Mouse (Mus musculus): Measurements from ENCODE around the gene Bbox1. TPM values are rescaled to one million over a fixed set of nuclear protein-coding genes. Genes with fewer than 3 reads are reported as not detected.

Gene Bbox1
- total RNA-seq, 2 experiments from 2014 or later: 0.12 to 0.14 TPM

DNA sequence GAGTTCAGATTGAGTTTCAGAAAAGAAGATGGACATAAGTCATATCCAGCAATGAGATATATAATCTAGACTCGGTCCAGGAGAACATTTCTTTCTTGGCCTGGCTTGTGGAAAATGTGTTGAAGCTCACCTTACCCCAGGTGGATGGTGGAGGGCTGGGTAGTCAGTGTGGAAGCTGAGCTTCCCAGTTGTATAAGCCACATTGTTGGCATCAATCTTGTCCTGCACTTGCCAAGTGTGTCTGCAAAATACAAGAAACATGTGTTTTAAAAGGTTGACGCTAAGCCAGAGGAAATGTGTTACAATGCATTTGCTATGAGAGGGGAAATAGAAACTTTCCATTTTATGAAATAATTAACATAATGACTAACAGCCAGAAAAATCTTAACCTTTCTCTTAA lies 38.9 kb downstream of the Bbox1 start:
- intact Hi-C loops (cut with DNase I): no loop called here
- peak; percentile 18 to 22 for DNase-seq

DNA sequence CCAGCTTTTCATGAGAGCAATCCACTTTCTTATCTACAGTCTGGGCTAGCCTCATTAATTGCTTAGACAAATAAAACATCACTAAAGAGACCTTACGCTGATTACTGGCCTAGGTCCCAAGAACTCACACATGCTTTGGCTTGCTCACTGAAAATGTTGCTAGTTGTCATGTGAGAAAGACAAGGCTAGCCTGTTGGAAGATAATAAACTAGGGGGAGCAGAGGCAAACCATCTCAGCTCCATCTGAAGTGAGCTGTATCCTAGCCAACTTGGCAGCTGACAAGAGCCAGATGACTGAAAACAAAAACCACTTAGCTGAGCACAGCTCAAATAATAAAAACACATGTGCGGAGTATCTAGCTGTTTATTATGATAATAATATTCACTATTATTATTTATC lies 40.2 kb downstream of the Bbox1 start:
- intact Hi-C loops (cut with DNase I): no loop called here
- peak; percentile 42 to 53 for DNase-seq

GRCm38 (mm10) chr2:110269281-110269680 lies 45.1 kb downstream of the Bbox1 start:
- intact Hi-C loops (cut with DNase I): no loop called here
- DNase-seq: peak; percentile 55 to 61

- intact Hi-C loops (cut with DNase I): no loop called here
- no peak for DNase-seq
Measured at GRCm38 (mm10) chr2:110232252-110232651, 82.1 kb downstream of the Bbox1 start.

- intact Hi-C loops (cut with DNase I): no loop called here
- no peak for DNase-seq
Measured at GRCm38 (mm10) chr2:110230753-110231152, 83.6 kb downstream of the Bbox1 start.

DNA sequence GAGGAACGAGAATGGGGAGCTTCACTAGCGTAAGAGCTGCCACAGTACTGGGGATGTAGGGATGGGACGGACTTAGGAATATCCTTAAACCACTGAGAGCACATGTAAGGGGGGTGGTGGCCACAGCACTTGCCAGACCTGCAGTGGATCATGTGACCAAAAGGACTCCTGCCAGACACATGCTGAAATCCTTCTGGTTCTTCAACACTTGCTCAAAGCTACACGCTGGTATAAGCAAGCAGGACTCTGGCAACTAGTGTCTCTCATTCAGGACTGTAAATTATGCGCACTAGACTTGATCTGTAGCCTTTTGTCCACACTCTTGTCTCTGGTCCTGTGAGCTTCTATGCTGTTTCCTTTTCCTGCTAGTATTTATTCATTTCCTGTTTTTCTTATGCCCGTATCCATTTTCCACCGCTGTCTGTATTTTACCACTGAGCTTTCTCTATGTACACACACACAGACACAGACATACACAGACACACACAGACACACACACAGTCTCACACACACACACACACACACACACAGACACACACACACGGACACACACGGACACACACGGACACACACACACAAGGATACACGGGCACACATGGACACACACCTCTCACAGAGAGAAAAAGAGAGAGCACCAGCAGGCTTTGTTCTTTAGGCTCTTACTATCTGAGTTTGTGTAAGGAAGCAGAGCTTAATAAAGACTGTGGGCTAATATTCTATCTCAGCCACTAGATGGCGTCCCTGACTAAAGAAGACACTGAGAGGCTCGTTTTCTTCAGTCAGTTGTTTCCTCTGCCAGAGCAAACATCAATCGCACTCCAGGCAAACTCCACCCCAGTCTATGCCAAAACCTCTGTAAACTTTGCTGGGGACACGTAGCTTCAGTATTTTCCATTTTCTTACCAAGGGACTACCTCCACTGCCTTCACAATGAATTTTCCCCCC lies 84.9 kb downstream of the Bbox1 start:
- intact Hi-C loops (cut with DNase I): loop anchor here (1.0 to 10.0 kb wide), 3 partner anchors 336 to 828 kb away; no protein-coding TSS in a partner anchor

GRCm38 (mm10) chr2:110226421-110226820 lies 87.9 kb downstream of the Bbox1 start:
- DNase-seq: no peak
- intact Hi-C loops (cut with DNase I): loop anchor here (5.0 to 10.0 kb wide), 2 partner anchors 758 to 831 kb away; no protein-coding TSS in a partner anchor

More for the DNA sequence above, 84.9 kb downstream of the Bbox1 start:
- peak; percentile 80 to 86 for DNase-seq

DNA sequence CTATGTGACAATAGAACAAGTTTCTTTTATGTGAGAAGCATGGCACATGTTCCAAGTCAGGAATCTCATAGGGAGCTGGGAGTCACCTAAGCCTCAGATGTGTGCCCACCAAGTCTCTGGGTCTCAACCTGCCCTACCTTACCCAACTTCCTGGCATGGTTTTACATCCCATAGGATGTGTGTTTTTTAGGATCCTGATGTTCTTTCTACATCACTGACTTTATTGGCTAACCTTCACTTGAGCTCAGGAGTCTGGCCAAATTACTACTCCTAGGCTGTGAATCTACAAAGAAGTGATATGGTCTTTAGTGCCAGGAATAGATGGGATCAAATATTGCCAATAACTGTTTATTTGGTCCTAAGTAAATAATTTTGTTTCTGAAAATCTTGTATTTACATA lies 88.4 kb downstream of the Bbox1 start:
- intact Hi-C loops (cut with DNase I): loop anchor here (5.0 to 10.0 kb wide), 2 partner anchors 759 to 831 kb away; no protein-coding TSS in a partner anchor
- DNase-seq: no peak

GRCm38 (mm10) chr2:110222793-110223192 lies 91.6 kb downstream of the Bbox1 start:
- DNase-seq: no peak
- intact Hi-C loops (cut with DNase I): loop anchor here (10.0 kb wide), 1 partner anchor 762 kb away; no protein-coding TSS in a partner anchor

GRCm38 (mm10) chr2:110220492-110220891 lies 93.9 kb downstream of the Bbox1 start:
- intact Hi-C loops (cut with DNase I): loop anchor here (10.0 kb wide), 1 partner anchor 764 kb away; no protein-coding TSS in a partner anchor
- DNase-seq: no peak

DNA sequence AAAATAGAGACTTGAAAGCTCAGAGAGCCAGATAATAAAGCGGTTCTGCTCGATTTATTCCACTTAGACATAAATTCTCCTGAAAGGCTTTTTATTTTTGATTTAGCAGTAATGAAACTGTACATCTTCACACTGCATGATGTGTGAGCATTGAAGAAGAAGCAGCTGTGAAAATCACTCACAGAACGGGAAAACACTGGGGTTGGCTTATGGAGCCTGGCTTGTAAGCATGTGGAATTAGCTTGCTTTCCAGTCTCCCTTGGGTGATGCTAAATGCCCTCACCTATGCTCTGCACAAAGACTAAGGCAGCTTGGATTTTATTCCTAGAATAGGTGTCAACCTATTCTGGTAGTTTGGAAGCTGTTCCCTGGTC lies 98.7 kb downstream of the Bbox1 start:
- intact Hi-C loops (cut with DNase I): no loop called here
- no peak for DNase-seq

- intact Hi-C loops (cut with DNase I): no loop called here
- DNase-seq: no peak
Measured at GRCm38 (mm10) chr2:110214991-110215684, 99.2 kb downstream of the Bbox1 start.

- intact Hi-C loops (cut with DNase I): no loop called here
- DNase-seq: no peak
Measured at GRCm38 (mm10) chr2:110214278-110214677, 100.1 kb downstream of the Bbox1 start.

Other genes starting within 250 kb of the Bbox1 start
- 10 to 100 TPM in 1 of 2 experiments, 1 to 10 TPM in 1; 9.9 to 11.5 TPM for gene Fibin, start 48.6 kb upstream of the Bbox1 start, total RNA-seq (2021)

Measured in heart, postnatal 10 days (tissue).